Mouse (Mus musculus) cerebellum, postnatal 10 days (tissue): ENCODE data around the gene Cebpa.

Experiments used
- DNase-seq, 2 experiments: peaks; one replicate each; pipeline ENCODE4 v3.0.0; 2021; ENCODE audit warnings: mixed read lengths in 2 of 2

Gene Cebpa

DNA sequence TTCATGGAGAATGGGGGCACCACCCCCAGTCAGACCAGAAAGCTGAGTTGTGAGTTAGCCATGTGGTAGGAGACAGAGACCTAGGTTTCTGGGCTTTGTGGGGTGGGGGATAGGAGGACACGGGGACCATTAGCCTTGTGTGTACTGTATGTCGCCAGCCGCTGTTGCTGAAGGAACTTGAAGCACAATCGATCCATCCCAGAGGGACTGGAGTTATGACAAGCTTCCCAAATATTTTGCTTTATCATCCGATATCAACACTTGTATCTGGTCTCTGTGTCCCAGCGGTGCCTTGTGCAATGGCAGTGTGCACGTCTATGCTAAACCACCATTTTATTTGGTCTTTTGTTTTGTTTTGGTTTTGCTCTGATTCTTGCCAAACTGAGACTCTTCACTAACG lies 2.1 kb downstream of the Cebpa start:
- DNase-seq, result no peak

DNA sequence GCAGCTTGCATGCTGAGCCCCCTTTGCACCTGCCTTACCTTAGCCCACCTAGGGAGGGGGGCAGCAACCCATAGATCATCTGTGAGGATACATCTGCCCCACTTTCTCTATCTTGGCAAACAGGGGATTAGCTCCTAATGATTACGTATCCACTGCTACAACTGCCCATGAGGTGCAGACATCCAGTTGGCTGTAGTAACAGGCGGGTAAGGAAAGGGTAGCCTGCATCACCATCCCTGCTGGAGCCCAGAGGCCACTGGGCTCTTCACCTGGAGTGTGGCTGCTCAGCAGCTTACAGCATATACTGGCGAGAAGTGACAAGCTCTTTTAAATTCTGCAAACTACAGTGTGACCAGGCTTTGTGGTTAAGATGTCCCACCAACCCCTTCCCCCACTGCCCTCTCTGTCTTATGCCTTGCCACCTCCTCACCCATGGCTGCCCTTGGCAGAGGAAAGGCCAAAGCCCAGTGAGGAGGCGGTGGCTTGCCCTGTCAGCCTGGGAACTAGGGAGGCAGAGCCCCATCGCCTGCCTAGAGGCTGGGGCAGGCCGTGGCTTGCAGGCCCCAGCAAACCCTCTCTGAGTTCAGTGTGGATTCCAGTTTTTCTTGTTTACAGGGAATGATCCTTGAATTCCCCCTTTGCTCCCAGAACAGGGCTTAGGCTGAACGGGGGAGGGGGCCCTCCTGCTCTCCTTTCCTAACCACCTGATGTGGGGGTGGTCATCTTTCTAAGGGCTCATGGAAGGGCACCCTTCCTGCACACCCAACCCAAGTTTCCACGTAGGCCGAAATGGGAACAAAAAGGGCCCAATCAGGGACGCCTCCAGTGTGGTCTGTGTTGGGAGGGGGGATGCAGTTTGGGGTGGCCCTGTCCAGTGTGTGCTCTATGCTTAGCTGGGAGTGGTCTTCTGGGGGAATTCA lies 3.6 kb downstream of the Cebpa start:
- no peak for DNase-seq

DNA sequence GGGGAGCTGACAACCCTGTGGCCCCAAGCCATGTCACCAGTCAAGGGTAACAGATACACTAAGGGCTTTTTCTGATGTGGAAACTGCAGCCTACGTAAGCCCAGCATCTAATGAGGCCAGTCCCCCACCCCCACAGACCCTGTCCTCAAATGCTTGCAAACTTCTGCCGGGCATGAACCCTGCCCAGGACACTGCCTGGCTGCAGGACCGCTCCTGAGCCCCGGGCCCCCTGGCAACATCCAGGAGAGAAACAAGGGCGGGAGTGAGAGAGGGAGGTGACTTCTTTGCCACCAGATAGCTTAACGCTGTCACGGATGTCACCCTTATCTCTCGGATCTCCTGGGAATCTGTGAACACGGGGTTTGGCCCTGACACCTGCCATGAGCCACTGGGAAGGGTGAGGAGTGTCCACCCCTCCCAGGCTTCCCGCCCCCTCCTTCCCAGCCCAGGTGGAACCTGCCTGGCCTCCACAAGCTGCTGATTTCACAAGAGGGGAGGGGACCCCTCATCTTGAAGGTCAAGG lies 4.4 kb downstream of the Cebpa start:
- DNase-seq, result no peak

DNA sequence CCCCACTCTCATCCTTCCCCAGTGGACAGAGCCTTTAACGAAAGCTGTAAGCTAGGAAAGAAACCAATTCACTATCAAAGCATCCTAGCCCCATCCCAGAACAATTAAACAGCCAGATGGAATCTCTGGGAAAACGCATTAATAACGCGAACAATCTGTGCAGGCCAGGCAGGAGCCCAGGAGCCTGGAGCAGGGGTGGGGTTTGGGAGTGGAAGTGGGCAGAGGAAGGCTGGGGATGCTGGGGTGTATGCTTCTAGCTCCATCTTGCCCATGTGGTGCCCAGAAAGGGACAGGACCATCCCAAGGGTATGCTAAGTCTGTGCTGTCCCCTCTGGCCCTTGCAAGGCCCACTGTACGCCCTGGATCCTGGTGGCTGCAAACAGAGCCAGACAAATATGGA lies 5.1 kb downstream of the Cebpa start:
- peak; percentile 42 to 52 for DNase-seq

DNA sequence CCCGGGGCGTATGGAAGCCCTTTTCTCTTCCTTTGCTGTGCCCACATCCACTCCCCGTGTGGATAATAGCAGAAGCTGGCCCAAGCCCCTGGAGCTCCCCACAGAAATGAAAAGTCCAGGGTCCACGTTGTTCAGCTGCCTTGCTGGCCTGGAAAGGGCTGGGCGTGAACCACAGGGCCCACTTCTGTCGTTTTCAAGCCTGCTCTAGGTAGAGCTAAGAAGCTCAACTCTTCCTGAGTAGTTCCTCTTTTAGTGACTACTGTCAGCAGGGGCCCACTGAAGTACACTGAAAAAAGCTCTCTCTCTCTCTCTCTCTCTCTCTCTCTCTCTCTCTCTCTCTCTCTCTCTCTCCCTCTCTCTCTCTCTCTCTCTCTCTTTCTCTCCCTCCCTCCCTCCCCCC lies 5.7 kb downstream of the Cebpa start:
- DNase-seq, result no peak

DNA sequence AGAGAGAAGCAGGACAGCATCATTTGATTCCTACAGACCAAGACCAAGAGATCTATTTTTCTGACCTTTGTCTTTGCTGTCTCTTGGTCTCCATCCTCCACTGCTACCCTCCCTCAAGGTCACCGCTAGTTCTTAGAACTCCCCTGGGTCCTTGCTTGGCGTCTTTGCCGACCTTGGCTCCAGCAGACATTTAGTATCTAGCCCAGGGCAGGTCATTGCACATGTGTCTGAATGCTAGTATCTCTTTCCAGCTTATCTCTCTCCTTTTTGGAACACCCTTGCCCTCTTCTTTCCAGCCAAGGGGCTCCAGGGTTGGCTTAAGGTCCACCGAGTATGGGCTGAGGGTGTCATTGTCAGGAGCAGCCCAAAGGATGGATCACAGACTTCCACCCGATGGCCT lies 6.9 kb downstream of the Cebpa start:
- DNase-seq, result no peak

DNA sequence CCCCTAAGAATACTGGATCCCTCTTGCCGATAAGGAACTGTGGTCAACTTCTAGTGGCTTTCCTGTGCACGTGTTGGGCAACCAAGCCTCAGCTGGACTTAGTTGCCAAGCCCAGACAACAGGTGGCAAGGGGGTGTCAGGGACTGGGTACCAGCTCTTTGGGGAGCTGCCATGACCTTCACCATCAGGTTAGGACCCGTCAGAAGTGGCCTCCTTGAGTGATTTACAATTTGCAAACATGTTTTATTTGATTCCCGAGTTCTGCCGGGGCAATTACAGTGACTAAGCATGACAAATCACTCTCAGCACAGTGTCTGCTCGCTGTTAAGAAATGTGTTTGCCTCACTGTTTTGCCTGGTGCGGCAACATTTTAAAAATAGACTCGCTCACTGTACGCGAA lies 7.9 kb downstream of the Cebpa start:
- DNase-seq, result no peak

DNA sequence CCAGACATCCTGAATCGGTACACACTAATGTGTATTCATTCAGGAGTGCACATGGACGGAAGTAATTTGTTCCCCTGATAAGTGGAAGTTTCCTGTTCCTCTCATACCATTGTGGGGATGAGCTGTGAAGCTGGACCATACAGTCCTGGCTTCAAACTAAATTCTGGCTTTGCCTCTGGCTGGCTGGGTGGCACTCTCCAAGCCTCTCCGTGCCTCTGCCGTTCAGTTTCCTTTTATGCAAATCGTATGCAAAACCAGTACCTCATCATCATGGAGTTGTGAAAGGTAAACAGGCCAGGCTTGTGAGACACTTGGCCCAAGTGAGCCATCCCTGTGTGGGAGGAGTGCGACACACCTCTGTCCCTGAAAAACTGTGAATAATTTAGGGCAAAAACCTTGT lies 8.6 kb downstream of the Cebpa start:
- DNase-seq, result no peak

DNA sequence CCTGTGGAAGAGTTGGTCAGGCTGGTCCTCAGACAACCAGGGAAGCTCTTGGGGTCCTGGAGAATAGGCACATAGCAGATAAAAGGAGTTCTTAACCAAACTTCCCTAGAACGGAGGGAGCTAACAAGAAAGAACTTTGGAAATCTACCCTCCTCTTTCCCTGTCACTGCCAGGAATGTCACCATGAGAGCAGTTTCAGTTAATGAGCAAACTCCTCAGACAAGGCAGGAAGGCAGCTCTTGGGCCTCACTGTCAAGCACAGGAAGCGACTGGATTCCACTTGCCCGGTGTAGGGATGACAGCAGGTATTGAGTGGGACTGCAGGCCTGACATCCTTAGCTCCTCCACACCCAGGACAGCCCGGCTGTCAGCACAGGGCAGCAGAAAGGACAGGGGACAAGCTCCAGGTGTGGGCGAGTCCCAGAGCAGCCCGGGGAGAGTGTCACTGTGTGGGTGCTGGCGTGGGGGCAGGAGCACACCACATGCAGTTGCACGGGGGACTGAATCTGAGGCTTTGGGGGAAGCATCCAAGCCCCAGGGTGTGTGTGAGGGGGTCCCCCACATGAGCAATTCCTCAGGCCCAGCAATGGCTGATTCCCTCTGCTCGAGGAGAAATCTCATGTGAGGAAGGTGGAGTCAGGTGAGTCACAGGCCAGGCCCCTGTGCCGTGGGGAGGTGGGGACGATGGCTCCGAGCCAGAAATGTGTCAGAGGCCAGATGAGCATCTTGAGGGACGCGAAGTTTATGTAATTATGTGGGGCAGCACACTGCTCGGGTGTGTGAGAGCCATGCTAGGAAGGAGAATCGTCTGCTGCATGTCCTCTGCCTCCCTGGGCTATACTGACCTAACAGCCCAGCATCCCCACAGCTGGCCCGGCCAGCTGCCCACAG lies 9.8 kb downstream of the Cebpa start:
- DNase-seq, result peak in 1 of 2 experiments; percentile 30

DNA sequence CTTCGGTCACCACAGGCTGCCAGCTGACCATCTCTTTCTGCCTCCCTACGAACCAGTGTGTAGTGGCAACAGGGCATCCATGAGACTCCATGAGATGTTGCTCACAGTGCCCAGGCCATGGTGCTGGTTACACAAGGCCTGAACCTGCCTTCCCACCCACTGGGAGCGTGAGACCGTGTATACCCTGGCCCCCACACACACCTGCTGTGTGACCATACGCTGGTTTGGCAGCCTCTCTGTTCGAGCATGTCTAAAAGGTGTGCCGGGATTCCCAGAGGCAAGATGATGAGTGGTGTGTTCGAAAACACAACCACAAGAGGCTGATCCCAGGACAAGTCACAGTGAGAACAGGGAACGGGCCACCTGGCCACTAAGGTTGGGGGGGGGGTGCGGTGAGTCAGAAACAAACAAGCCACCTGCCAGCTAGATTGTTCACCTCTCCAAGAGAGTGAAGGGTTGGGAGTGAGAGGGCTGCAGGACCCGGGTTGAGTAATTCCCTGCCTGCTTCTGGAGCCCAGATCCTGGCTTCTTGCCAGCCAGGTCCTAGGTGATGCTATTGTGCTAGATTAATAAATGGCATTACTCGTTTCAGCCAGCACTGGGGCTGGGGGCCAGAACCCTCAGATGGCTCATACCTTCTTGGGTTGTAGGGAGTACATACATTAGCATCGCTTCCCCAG lies 11.1 kb downstream of the Cebpa start:
- peak; percentile 70 to 75 for DNase-seq

DNA sequence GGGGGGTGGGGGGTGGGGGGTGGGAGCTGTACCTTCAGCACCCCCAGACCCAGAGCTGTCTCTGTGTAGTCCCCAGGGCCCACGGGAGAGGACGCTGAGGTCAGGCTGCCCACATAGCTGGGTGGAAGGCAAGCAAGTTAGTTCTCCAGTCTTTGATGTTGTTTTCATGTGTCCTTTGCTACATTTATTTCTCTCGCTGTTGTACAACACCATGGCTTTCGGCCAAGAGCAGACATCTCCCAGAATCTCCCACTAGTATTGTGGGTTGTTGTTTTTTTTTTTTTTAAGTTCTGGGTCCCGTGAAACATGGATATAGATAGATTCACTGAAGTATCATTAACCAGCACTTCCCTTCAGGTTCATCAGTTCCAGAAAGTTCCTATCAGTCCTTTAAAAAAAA lies 11.8 kb downstream of the Cebpa start:
- no peak for DNase-seq

DNA sequence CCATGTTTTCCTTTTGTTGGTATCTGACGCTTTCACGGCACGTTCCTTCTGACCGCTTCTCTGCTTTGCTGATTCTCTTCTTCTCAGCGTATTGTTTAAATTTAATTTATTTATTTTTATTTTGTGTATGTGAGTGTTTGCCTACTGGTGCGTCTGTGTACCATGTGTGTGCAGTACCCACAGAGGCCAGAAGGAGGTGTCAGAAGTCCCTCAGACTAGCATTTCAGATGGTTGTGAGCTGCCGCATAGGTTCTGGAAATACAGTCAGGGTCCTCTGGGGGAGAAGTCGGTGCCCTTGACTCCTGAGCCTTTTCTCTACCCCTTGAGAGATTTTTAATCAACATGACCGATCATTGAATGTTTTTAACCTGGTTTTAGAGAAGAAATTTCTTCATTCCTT lies 12.5 kb downstream of the Cebpa start:
- DNase-seq, result no peak

DNA sequence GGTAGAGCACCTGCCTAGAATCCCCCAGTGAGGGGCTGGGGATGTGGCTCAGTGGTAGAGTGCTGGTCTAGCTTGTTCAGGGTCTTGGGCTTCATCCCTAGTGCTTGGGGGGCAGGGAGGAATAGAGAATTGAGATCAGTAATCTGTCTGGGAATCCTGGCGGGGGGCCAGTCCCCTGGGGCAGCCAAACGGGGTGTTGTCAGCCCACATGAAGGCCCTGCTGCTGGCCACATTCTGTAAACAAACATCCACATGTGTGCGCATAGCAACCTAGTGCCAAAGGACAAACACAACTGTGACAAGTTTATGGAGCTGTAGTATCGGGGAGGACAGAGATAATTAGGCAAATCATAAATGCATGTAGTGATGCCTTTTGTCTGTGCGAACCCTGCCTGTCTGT lies 15.5 kb downstream of the Cebpa start:
- peak in 1 of 2 experiments; percentile 47 for DNase-seq

DNA sequence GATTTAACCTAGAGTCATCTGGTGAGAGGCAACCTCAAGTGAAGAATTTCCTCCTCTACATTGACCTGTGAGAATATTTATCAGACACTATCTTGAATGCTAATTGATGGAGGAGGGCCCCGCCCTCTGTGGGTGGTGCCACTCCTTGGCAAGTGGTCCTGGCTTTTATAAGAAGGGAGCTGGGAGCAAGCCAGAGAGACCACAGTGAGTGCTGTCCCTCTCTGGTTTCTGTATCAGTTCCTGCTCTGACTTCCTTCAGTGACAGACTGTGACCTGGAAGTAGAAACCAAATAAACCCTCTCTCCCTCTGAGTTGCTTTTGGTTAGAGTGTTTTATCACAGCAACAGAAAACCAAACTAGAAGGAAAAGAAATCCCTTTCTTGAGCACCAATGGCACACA lies 18.4 kb downstream of the Cebpa start:
- no peak for DNase-seq

DNA sequence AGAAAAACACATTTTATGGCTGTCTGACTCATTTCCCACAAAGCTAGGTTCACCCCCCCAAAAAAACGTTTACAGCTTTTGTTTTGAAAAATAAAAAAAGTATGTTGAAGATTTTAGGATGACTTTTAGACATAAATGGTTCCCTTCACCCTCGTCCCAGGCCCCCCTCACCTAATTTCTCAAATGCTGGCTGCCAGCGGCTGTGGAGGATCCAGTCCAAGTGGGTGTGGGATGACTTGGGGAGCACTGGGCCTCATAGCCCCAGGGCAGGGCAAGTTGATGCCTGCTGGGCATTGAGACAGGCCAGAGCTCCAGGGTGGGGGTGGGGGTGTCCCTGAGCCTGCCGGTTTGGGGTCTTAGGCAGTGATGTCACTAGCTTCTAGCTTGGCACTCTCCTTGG lies 19.4 kb downstream of the Cebpa start:
- no peak for DNase-seq

DNA sequence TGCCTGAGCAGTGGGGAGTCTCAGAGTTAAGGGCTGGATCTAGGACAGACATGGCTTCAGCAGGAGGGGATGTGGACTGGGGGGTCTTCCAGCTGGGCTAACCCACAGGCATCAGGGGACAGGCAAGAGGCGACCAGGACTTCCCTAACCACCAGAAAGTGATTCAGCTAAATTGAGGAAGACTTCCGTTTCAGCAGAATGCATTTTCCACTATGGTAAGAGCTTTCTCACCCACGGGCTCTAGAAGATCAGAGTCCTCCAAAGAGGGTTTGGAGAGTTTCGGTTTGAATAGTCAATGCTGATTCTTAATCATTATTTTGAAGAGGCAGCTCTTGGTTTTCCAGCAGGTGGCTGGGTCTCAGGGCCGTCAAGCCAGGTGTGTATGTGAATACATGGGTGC lies 20.8 kb downstream of the Cebpa start:
- no peak for DNase-seq

DNA sequence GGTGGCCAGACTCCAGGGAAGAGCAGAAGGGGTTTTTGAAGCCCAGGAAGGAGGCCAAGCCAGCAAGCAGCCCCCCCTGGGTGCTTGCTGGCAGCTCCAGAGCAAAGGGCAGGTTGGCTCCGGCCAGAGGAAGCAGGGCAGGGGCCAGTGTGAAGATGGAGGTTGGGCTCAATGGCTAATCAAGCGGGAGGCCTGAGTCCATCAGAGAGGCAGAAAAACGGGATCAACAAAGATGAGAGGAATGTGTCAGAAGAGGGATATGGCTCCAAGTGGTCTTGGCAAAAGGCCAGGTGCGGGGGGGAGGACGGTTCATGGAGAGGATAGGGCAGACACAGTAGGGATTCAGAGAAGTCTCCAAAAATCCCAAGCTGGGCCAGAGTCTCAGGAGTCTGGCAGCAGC lies 22.4 kb downstream of the Cebpa start:
- peak; percentile 46 to 61 for DNase-seq

DNA sequence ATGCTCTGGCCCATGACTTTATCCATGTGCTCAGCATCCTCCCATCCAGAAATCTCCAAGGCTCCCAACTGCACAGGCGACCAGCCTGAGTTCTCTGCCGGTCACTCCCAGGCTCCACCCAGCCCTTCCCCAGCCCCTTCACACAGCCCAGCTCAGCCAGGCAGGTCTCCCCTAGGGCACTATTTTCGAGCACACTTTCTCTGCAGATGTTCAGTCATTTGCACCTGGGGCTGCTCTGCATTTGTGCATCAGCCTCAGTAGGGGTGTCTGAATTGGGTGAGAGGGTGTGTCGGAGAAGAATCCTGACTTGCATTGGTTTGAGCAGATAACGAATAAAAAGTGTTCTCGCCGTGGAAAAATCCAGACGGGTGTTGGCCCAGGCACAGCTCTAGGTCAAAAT lies 23.4 kb downstream of the Cebpa start:
- DNase-seq, result no peak

DNA sequence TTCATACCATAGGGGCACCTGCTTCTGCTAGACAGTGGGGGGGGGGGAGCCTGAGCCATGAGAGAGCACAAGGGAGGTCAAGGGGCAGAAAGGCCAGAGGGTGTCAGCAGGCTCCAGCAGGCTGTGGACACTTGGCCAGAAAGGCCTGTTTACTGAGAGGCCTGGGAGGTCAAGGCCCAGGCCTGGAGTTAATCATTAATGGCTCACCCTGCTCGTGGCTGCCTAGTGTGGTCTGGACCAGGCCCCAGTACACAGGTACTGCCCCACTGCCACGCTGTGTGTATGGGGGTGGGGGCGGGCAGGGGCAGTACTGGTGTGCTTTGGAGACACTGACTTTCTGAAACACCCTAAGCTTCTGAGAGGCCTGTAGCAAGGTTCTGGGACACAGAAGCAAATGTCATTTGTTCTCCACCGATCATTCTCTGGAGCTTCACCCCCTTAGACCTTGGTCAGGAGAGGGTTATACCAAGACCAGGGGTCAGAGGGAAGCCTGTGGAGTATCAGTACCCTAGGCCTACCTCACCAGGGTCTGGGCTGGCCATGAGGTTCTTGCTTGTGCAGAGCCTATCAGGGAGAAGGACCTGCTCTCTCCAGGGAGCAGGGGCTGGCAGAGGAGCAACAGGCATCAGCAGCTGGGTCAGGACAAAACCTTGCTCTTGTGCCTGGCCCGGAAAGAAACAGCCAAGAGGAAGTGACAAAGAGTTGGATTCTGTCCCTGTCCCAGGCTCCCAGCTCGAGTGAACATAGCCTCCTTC lies 24.9 kb downstream of the Cebpa start:
- no peak for DNase-seq

DNA sequence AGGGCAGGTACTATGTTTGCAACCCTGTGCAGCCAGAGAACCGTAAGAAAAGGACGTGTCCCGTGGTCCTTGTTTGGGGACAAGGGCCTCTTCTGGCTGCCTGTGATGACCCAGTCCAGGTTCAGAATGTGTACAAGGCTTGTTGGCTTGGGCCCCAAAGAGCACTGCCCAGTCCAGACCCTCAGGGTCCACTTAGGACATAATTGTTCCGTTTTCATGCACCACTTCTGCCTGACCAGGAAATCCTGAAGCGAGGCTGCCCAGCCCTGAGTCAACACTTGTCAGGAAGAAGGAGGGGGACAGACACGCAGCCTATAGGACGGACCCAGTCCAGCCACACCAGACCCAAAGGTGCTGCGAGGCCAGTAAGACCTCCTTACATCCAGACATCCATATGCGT lies 26.0 kb downstream of the Cebpa start:
- DNase-seq, result no peak

DNA sequence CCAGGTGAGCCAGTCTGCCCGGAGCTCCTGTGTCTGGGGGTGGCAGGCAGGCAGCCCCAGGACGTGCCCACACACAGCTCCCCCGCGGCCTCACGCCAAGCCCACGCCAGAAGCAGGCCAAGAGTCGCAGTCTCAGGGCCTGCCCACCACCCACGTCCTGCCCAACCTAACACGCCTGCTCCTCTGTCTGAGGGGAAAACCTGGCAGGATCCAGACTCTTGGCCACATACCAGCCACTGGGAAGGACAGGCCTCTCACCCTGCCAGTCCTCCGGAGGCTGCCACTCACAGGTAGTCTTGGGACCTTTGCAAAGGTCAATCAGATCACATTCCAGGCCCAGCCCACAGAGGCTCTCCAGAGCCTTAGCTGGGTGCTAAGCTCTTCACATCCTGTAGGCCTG lies 27.2 kb downstream of the Cebpa start:
- peak; percentile 37 to 50 for DNase-seq
